In the genomic region with DNA sequence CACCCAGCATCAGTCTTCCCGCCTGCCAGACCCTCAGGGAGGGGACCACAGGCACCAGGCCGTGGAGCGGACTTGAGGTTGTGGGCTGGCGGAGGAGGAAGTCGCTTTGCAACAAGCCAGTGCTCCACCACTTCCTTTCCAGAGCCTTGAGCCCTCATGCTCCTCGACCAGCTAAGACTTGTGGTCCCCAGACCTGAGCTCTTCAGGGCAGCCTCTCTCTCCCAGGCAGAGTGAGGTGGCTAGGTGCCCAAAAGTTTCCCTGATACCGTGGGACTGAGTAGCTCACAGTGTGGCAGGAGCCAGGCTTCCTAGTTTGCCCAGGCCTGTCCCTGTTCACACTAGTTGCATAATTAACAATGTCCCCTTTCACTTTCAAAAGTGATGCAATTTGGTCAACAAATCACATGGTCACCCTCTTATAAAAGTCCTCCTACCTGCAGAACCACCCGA, we compare ENCODE assay signal across 11 mouse cellular contexts. TPM values are rescaled to one million over a fixed set of nuclear protein-coding genes. Genes with fewer than 3 reads are reported as not detected.
DNase-seq lines count a peak whose midpoint lies in the region; ATAC-seq and TF ChIP-seq lines count a peak whose summit lies in the region.
"Had no signal": no experiment of that assay in that cellular context is flagged by ENCODE, and none has a peak within 500 bp of the region (broad histone marks: within the 10 kb centered on the region; RNA-seq: fewer than 3 reads in every experiment).

No protein-coding gene starts in this region.

- no peaks in the 10 kb centered on the region for H3K9me3 ChIP-seq in heart, embryonic 12.5 days (replicated peaks)
- H3K9me3 ChIP-seq in lung, embryonic 16.5 days (ENCODE audit: control insufficient read depth, low read length): no peaks in the 10 kb centered on the region
- H3K9me3 ChIP-seq: forebrain, embryonic 12.5 days; hindbrain, embryonic 15.5 days; limb, embryonic 13.5 days had no signal

- H3K4me2 ChIP-seq in heart, embryonic 12.5 days: no peak overlapping the region
- H3K4me2 ChIP-seq in lung, embryonic 16.5 days (ENCODE audit: low read depth, low read length): no peak overlapping the region
- H3K4me2 ChIP-seq: forebrain, embryonic 12.5 days; hindbrain, embryonic 15.5 days; limb, embryonic 13.5 days had no signal

- peaks cover 54% of the 10 kb centered on the region for H3K27me3 ChIP-seq in heart, embryonic 12.5 days (replicated peaks)
- peaks cover 13% of the 10 kb centered on the region; the same call in 1 of the 2 replicates for H3K27me3 ChIP-seq in lung, embryonic 16.5 days (ENCODE audit: control insufficient read depth, insufficient read depth, low read depth, low read length)
- no peaks in the 10 kb centered on the region for H3K27me3 ChIP-seq in spleen, adult 2 months (ENCODE audit: control insufficient read depth, insufficient read depth, low read length)
- H3K27me3 ChIP-seq: hindbrain, embryonic 15.5 days had no signal

- H3K9ac ChIP-seq in heart, embryonic 12.5 days: no peak overlapping the region
- no peak overlapping the region for H3K9ac ChIP-seq in lung, embryonic 16.5 days (ENCODE audit: low read length)
- H3K9ac ChIP-seq: forebrain, embryonic 12.5 days; hindbrain, embryonic 15.5 days; limb, embryonic 13.5 days had no signal

- 65% methylated on average over 8 of the region's 8 CpGs for WGBS in heart, embryonic 12.5 days
- WGBS in lung, embryonic 16.5 days: 61% methylated on average over 8 of the region's 8 CpGs
- 8% methylated on average over 8 of the region's 8 CpGs for WGBS in spleen, adult 2 months

- no peak overlapping the region for H3K4me3 ChIP-seq in heart, embryonic 12.5 days
- no peak overlapping the region for H3K4me3 ChIP-seq in lung, embryonic 16.5 days (ENCODE audit: low read length)
- H3K4me3 ChIP-seq in spleen, adult 2 months (ENCODE audit: extremely low read depth, insufficient read depth, insufficient read length): no peak overlapping the region
- H3K4me3 ChIP-seq: forebrain, embryonic 12.5 days; hindbrain, embryonic 15.5 days; limb, embryonic 13.5 days had no signal

- H3K36me3 ChIP-seq in heart, embryonic 12.5 days: peaks cover 32% of the 10 kb centered on the region
- peaks cover 3% of the 10 kb centered on the region for H3K36me3 ChIP-seq in lung, embryonic 16.5 days (ENCODE audit: control insufficient read depth, insufficient read depth, low read length)
- no peaks in the 10 kb centered on the region for H3K36me3 ChIP-seq in spleen, adult 2 months (ENCODE audit: control insufficient read depth, insufficient read depth, low read length)

- peaks cover 39% of the 10 kb centered on the region for H3K4me1 ChIP-seq in heart, embryonic 12.5 days (replicated peaks)
- peaks cover 12% of the 10 kb centered on the region for H3K4me1 ChIP-seq in lung, embryonic 16.5 days (replicated peaks; ENCODE audit: control insufficient read depth, insufficient read depth, low read length)
- H3K4me1 ChIP-seq in spleen, adult 2 months (ENCODE audit: control insufficient read depth, insufficient read depth, insufficient read length): peaks cover 51% of the 10 kb centered on the region

- DNase-seq in heart, adult 18-20 months: peak; percentile 34 to 63
- peak; percentile 45 for DNase-seq in adipocyte (ENCODE audit: low spot score)
- peak; percentile 62 to 83 for DNase-seq in spleen, adult 2 months (ENCODE audit: low read depth in 1 of 2, low spot score in 2 of 2)
- DNase-seq in left cerebral cortex, adult 11 months (ENCODE audit: low spot score): no peak
- no peak for DNase-seq in T-cell, adult 2 months (ENCODE audit: low spot score)

- peak; percentile 28; the same call in 1 of the 2 replicates for TF ChIP-seq POLR2A in spleen, adult 2 months (IDR thresholded peaks at IDR 0.05; ENCODE audit: low read depth, low read length)

- no peak for ATAC-seq in heart, embryonic 12.5 days (ENCODE audit: insufficient number of reproducible peaks, low FRiP score)
- peak; percentile 46 for ATAC-seq in lung, embryonic 16.5 days (ENCODE audit: low read depth)
- no peak for ATAC-seq in cerebellum, adult (ENCODE audit: insufficient number of reproducible peaks, low FRiP score, low TSS enrichment)

- H3K27ac ChIP-seq in heart, embryonic 12.5 days (ENCODE audit: poor library complexity, severe bottlenecking): no peak overlapping the region
- H3K27ac ChIP-seq in lung, embryonic 16.5 days (ENCODE audit: low read length): peak overlapping the region; percentile 3
- peak overlapping the region; percentile 96 for H3K27ac ChIP-seq in spleen, adult 2 months (ENCODE audit: insufficient read depth, low read length)
- H3K27ac ChIP-seq: forebrain, embryonic 12.5 days; hindbrain, embryonic 15.5 days; limb, embryonic 13.5 days had no signal

- TF ChIP-seq CTCF in spleen, adult 2 months (IDR thresholded peaks at IDR 0.05; ENCODE audit: extremely low read depth, insufficient read depth, insufficient read length, insufficient replicate concordance): no peak

RNA-seq across cellular contexts. Expression of a gene that starts 9.1 kb away (rescaled TPM):
- 10 to 100 TPM; 12.5 to 15.0 TPM for total RNA-seq in heart, adult 18-20 months (2021)
- 10.6 and 12.6 TPM in 2 replicates for polyA plus RNA-seq in heart, embryonic 12.5 days (2016; fragmentation: Nextera tagmentation; extraction: Ambion mirVana)
- 4.9 TPM in 2 replicates for polyA plus RNA-seq in lung, embryonic 16.5 days (2015; fragmentation: Nextera tagmentation; extraction: Ambion mirVana)
- 16.3 and 20.0 TPM in 2 replicates for polyA plus RNA-seq in spleen, adult 2 months (2012; rRNA removed)

RNA-seq across cellular contexts. Expression of a gene that starts 27.1 kb away (rescaled TPM):
- total RNA-seq in heart, adult 18-20 months (2021): under 1 TPM; 0.10 to 0.41 TPM
- polyA plus RNA-seq in heart, embryonic 12.5 days (2016; fragmentation: Nextera tagmentation; extraction: Ambion mirVana): not detected in 2 replicates
- 0.21 TPM in 1 of 2 replicates, not detected in the other for polyA plus RNA-seq in lung, embryonic 16.5 days (2015; fragmentation: Nextera tagmentation; extraction: Ambion mirVana)
- 10.9 and 14.4 TPM in 2 replicates for polyA plus RNA-seq in spleen, adult 2 months (2012; rRNA removed)

RNA-seq across cellular contexts. Expression of a gene that starts 45.5 kb away (rescaled TPM):
- total RNA-seq in heart, adult 18-20 months (2021): 10 to 100 TPM; 80.8 to 82.9 TPM
- polyA plus RNA-seq in heart, embryonic 12.5 days (2016; fragmentation: Nextera tagmentation; extraction: Ambion mirVana): 41.7 and 45.4 TPM in 2 replicates
- polyA plus RNA-seq in lung, embryonic 16.5 days (2015; fragmentation: Nextera tagmentation; extraction: Ambion mirVana): 39.6 and 40.4 TPM in 2 replicates
- polyA plus RNA-seq in spleen, adult 2 months (2012; rRNA removed): 20.8 and 22.8 TPM in 2 replicates

Comparison
In these comparisons a context has a peak if more than half of its experiments do, and no peak if none do; other contexts are left out.
1. DNase-seq: peak in heart, adult 18-20 months (2 of 2), adipocyte (single experiment) and spleen, adult 2 months (2 of 2); none in left cerebral cortex, adult 11 months (single experiment) and T-cell, adult 2 months (single experiment).